Mouse (Mus musculus): ENCODE results near the gene Zfp94.

DNA sequence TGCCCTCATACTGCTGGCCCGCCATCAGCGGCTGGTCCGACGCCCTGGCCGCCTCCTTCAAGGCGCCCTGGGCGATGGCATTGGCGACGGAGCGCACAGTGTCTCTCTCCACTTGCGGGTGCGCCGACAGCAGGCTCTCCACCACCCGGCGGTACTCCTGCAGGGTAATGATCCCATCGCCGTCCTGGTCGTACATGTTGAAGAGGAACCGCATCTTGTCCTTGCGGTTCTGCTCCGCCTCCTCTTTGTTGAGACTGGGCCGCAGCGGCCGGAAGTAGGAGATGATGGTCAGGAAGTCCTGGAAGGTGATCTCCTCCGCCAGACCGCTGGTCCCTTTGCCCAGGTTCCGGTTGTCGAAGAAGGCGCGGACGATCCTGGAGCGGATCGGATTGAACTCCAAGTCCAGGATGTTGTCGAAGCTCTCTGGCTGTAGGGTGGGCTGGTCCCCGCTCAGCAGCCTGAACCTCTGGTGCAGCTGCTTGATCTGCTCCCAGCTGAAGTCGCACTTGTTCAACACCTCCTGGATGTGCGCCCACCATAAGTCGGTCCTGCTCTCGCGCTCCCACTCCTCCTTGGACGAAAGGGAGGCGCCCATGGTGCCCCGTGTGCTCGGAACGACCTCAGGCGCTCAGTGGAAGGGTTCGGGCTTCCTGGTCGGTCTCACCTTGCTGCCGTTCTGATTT, 17.0 kb upstream of the Zfp94 start, which contains the start of gene Tescl:
- TF ChIP-seq CTCF (IDR thresholded peaks at IDR 0.05): no peak
- TF ChIP-seq EP300 (IDR thresholded peaks at IDR 0.05; ENCODE audit: insufficient read depth, low read depth, low read length): no peak
- TF ChIP-seq POLR2A (IDR thresholded peaks at IDR 0.05; ENCODE audit: insufficient read depth, low read depth, low read length): no peak

All from heart, adult 2 months (tissue).